Mouse (Mus musculus): ENCODE results near the gene Abcb10. TPM values are rescaled to one million over a fixed set of nuclear protein-coding genes. Genes with fewer than 3 reads are reported as not detected.

Abcb10 gene
- polyA plus RNA-seq, 1 experiment: 78.8 TPM

GRCm38 (mm10) chr8:124011989-124012586 lies 29.2 kb upstream of the Abcb10 start:
- Histone ChIP-seq H3K27ac (ENCODE audit: control insufficient read depth, insufficient read depth, low read depth, low read length, poor library complexity) (no peak overlapping the region), H3K4me3 (replicated peaks; ENCODE audit: control insufficient read depth, low read depth, low read length) (no peak overlapping the region)
- WGBS: 96% methylated on average over 3 of the region's 3 CpGs

DNA sequence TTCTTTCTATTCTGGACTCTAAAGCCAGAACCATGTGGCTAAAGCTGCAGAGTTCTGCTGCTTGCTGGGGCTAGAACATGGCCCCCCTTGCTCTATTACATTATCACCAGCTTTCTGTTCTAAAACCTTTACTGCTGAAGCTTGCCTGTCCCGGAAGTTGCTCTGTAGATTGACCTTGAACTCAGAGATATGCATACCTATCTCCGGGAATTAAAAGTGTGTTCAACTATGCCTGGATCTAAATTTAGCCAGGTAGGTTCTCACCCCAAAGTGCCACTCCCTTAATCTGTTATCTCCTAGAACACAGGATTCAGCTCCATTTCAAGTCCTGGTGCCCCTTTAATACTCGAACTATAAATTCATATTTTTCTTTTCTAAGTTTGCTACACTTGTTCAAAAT lies 28.7 kb upstream of the Abcb10 start:
- H3K4me3 ChIP-seq (replicated peaks; ENCODE audit: control insufficient read depth, low read depth, low read length): no peak overlapping the region
- no peaks in the 10 kb centered on the region for H3K4me1 ChIP-seq (ENCODE audit: control insufficient read depth, insufficient read depth, low read length)
- no peak for TF ChIP-seq POLR2A (IDR thresholded peaks at IDR 0.05; ENCODE audit: borderline replicate concordance, control insufficient read depth, low read depth, low read length)
- TF ChIP-seq CTCF (IDR thresholded peaks at IDR 0.05; ENCODE audit: control insufficient read depth, insufficient read depth, low read length): no peak
- WGBS: 63% methylated on average over 3 of the region's 3 CpGs
- no peak overlapping the region for H3K27ac ChIP-seq (ENCODE audit: control insufficient read depth, insufficient read depth, low read depth, low read length, poor library complexity)

More at GRCm38 (mm10) chr8:124011989-124012586, 29.2 kb upstream of the Abcb10 start:
- no peak for TF ChIP-seq POLR2A (IDR thresholded peaks at IDR 0.05; ENCODE audit: borderline replicate concordance, control insufficient read depth, low read depth, low read length)
- H3K4me1 ChIP-seq (ENCODE audit: control insufficient read depth, insufficient read depth, low read length): no peaks in the 10 kb centered on the region

- H3K27ac ChIP-seq (ENCODE audit: control insufficient read depth, insufficient read depth, low read depth, low read length, poor library complexity): no peak overlapping the region
- H3K4me3 ChIP-seq (replicated peaks; ENCODE audit: control insufficient read depth, low read depth, low read length): no peak overlapping the region
- H3K4me1 ChIP-seq (ENCODE audit: control insufficient read depth, insufficient read depth, low read length): no peaks in the 10 kb centered on the region
- TF ChIP-seq POLR2A (IDR thresholded peaks at IDR 0.05; ENCODE audit: borderline replicate concordance, control insufficient read depth, low read depth, low read length): no peak
- no peak for TF ChIP-seq CTCF (IDR thresholded peaks at IDR 0.05; ENCODE audit: control insufficient read depth, insufficient read depth, low read length)
- 30% methylated on average over 6 of the region's 6 CpGs for WGBS
Measured at GRCm38 (mm10) chr8:124007829-124008228, 24.9 kb upstream of the Abcb10 start.

- Histone ChIP-seq H3K4me3 (replicated peaks; ENCODE audit: control insufficient read depth, low read depth, low read length) (no peak overlapping the region), H3K4me1 (ENCODE audit: control insufficient read depth, insufficient read depth, low read length) (no peaks in the 10 kb centered on the region), H3K27ac (ENCODE audit: control insufficient read depth, insufficient read depth, low read depth, low read length, poor library complexity) (no peak overlapping the region)
- TF ChIP-seq POLR2A (IDR thresholded peaks at IDR 0.05; ENCODE audit: borderline replicate concordance, control insufficient read depth, low read depth, low read length): no peak
- TF ChIP-seq CTCF (IDR thresholded peaks at IDR 0.05; ENCODE audit: control insufficient read depth, insufficient read depth, low read length): no peak
- WGBS: 86% methylated on average over 10 of the region's 10 CpGs
Measured at GRCm38 (mm10) chr8:124002546-124003108, 19.7 kb upstream of the Abcb10 start.

GRCm38 (mm10) chr8:123999568-123999967 lies 16.6 kb upstream of the Abcb10 start:
- Histone ChIP-seq H3K27ac (ENCODE audit: control insufficient read depth, insufficient read depth, low read depth, low read length, poor library complexity) (no peak overlapping the region), H3K4me1 (ENCODE audit: control insufficient read depth, insufficient read depth, low read length) (no peaks in the 10 kb centered on the region), H3K4me3 (replicated peaks; ENCODE audit: control insufficient read depth, low read depth, low read length) (no peak overlapping the region)
- WGBS: 65% methylated on average over 2 of the region's 2 CpGs
- TF ChIP-seq CTCF (IDR thresholded peaks at IDR 0.05; ENCODE audit: control insufficient read depth, insufficient read depth, low read length) (no peak), POLR2A (IDR thresholded peaks at IDR 0.05; ENCODE audit: borderline replicate concordance, control insufficient read depth, low read depth, low read length) (no peak)

DNA sequence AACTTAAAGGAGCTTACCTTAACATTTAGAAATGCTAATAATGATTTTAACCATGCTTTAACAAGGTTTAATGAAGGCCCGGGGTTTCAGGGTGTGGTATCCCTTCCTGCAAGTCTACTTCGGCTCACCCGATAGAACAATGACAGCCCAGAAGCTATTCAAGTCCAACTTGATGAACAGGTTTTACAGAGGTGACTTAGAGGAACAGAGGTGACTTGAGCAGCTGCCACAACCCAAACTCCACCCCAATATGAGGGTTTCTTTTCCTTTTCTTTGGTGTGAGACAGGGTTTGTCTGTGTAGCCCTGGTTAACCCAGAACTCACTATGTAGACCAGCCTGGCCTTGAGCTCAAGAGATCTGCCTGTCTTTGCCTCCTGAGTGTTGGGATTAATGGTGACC lies 11.1 kb upstream of the Abcb10 start:
- 91% methylated on average over 3 of the region's 3 CpGs for WGBS
- no peak overlapping the region for H3K27ac ChIP-seq (ENCODE audit: control insufficient read depth, insufficient read depth, low read depth, low read length, poor library complexity)
- TF ChIP-seq POLR2A (IDR thresholded peaks at IDR 0.05; ENCODE audit: borderline replicate concordance, control insufficient read depth, low read depth, low read length) (no peak), CTCF (IDR thresholded peaks at IDR 0.05; ENCODE audit: control insufficient read depth, insufficient read depth, low read length) (no peak)
- no peak overlapping the region for H3K4me3 ChIP-seq (replicated peaks; ENCODE audit: control insufficient read depth, low read depth, low read length)
- H3K4me1 ChIP-seq (ENCODE audit: control insufficient read depth, insufficient read depth, low read length): peaks cover 2% of the 10 kb centered on the region

DNA sequence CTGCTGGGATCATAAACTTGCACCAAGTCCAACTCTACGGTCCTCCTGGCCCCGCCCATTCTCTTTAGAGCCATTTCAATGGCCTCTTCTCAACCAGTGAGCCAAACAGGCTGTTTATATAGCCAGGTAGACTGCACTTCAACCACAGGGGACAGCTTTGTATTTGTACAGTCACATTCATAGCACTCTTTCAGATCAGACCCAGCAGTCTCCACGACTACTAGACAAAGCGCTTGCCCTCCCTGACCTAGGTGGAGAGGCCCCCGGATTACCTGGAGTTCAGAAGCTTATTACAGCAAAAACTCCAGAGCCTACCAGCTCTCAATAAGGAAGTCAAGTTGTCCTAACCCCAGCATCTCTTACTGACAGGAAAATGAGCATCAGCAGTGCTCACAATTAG lies 10.7 kb upstream of the Abcb10 start:
- no peak for TF ChIP-seq CTCF (IDR thresholded peaks at IDR 0.05; ENCODE audit: control insufficient read depth, insufficient read depth, low read length)
- TF ChIP-seq POLR2A (IDR thresholded peaks at IDR 0.05; ENCODE audit: borderline replicate concordance, control insufficient read depth, low read depth, low read length): no peak
- Histone ChIP-seq H3K4me1 (ENCODE audit: control insufficient read depth, insufficient read depth, low read length) (peaks cover 2% of the 10 kb centered on the region), H3K4me3 (replicated peaks; ENCODE audit: control insufficient read depth, low read depth, low read length) (no peak overlapping the region), H3K27ac (ENCODE audit: control insufficient read depth, insufficient read depth, low read depth, low read length, poor library complexity) (no peak overlapping the region)
- WGBS: 89% methylated on average over 5 of the region's 5 CpGs

- 82% methylated on average over 8 of the region's 8 CpGs for WGBS
- H3K4me1 ChIP-seq (ENCODE audit: control insufficient read depth, insufficient read depth, low read length): peaks cover 2% of the 10 kb centered on the region
Measured at GRCm38 (mm10) chr8:123992587-123992986, 9.7 kb upstream of the Abcb10 start.

More at GRCm38 (mm10) chr8:123992587-123992986, 9.7 kb upstream of the Abcb10 start:
- no peak overlapping the region for H3K4me3 ChIP-seq (replicated peaks; ENCODE audit: control insufficient read depth, low read depth, low read length)
- TF ChIP-seq CTCF (IDR thresholded peaks at IDR 0.05; ENCODE audit: control insufficient read depth, insufficient read depth, low read length): peak; percentile 67
- no peak for TF ChIP-seq POLR2A (IDR thresholded peaks at IDR 0.05; ENCODE audit: borderline replicate concordance, control insufficient read depth, low read depth, low read length)
- no peak overlapping the region for H3K27ac ChIP-seq (ENCODE audit: control insufficient read depth, insufficient read depth, low read depth, low read length, poor library complexity)

All from bone marrow, adult 2 months (tissue).